Mouse (Mus musculus) testis, adult 2 months (tissue): ENCODE results near the gene Txndc8. TPM values are rescaled to one million over a fixed set of nuclear protein-coding genes. Genes with fewer than 3 reads are reported as not detected.

Experiments
- H3K27ac ChIP-seq: fragments of 200-500 bp; 2 replicates; pipeline ENCODE4 v1.5.1; 2012; ENCODE audit warnings: low read depth, low read length; ENCODE audit not compliant: control insufficient read depth, insufficient read depth
- H3K27me3 ChIP-seq: fragments of 200-500 bp; 2 replicates; pipeline ENCODE4 v1.6.1; 2012; ENCODE audit warnings: mild to moderate bottlenecking, low read length, moderate library complexity; ENCODE audit not compliant: control insufficient read depth, insufficient read depth
- H3K36me3 ChIP-seq: fragments of 200-500 bp; 2 replicates; pipeline ENCODE4 v1.6.1; 2012; ENCODE audit warnings: mild to moderate bottlenecking, low read length; ENCODE audit not compliant: control insufficient read depth, insufficient read depth
- H3K4me1 ChIP-seq: fragments of 200-500 bp; 2 replicates; pipeline ENCODE4 v1.6.1; 2012; ENCODE audit warnings: low read length; ENCODE audit not compliant: control insufficient read depth, insufficient read depth
- H3K4me3 ChIP-seq: fragments of 200-500 bp; 2 replicates; pipeline ENCODE4 v1.5.1; 2012; ENCODE audit warnings: low read depth, mild to moderate bottlenecking, low read length, moderate library complexity, mixed read lengths; ENCODE audit not compliant: control insufficient read depth
- CTCF ChIP-seq: fragments of 200-500 bp; IDR thresholded peaks from 2 replicates; pipeline ENCODE4 v1.5.1; 2012; ENCODE audit warnings: low read depth, mild to moderate bottlenecking, inconsistent platforms, low read length, moderate library complexity; ENCODE audit not compliant: control insufficient read depth, insufficient read depth, insufficient replicate concordance
- POLR2A ChIP-seq: fragments of 200-500 bp; IDR thresholded peaks from 2 replicates; pipeline ENCODE4 v1.6.1; 2012; ENCODE audit warnings: low read depth, mild to moderate bottlenecking, inconsistent platforms, low read length, moderate library complexity; ENCODE audit not compliant: control insufficient read depth
- polyA plus RNA-seq: library from polyadenylated mRNA; depleted of rRNA; stranded (reverse); fragments of >200 nt; gene quantifications from 2 replicates; pipeline ENCODE4 v1.2.3, GENCODE M21; 2012

The Txndc8 gene
- polyA plus RNA-seq, 1 experiment = 412 TPM

- no peak overlapping the region for H3K4me3 ChIP-seq
- H3K27ac ChIP-seq = no peak overlapping the region
- no peak for TF ChIP-seq POLR2A
- TF ChIP-seq CTCF = no peak
Measured at GRCm38 (mm10) chr4:57970285-57970684, 38.6 kb downstream of the Txndc8 start.

DNA sequence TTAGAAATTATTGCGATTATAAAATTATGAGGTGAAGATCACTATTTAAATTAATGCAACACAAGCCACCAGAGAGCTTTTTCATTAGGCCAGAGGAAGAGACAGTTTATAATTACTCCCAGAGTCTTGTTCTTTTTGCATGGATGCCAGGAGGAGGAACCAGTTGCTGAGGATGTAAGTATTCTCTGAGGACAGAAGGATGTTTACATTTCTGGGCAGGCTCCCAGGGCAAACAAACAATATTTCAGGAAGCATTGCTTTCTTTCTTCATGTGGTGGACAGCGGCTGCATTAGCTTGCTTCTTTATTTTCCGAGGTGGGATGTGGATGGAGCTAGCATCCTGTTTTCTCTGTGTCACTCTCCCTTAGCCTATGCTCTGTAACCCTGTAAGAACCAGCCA, 41.7 kb downstream of the Txndc8 start:
- H3K4me1 ChIP-seq = no peaks in the 10 kb centered on the region
- TF ChIP-seq CTCF (no peak), POLR2A (no peak)
- no peak overlapping the region for H3K27ac ChIP-seq
- H3K4me3 ChIP-seq = no peak overlapping the region
- H3K36me3 ChIP-seq = no peaks in the 10 kb centered on the region
- no peaks in the 10 kb centered on the region for H3K27me3 ChIP-seq

More at GRCm38 (mm10) chr4:57970285-57970684, 38.6 kb downstream of the Txndc8 start:
- Histone ChIP-seq H3K36me3 (no peaks in the 10 kb centered on the region), H3K27me3 (no peaks in the 10 kb centered on the region), H3K4me1 (no peaks in the 10 kb centered on the region)

DNA sequence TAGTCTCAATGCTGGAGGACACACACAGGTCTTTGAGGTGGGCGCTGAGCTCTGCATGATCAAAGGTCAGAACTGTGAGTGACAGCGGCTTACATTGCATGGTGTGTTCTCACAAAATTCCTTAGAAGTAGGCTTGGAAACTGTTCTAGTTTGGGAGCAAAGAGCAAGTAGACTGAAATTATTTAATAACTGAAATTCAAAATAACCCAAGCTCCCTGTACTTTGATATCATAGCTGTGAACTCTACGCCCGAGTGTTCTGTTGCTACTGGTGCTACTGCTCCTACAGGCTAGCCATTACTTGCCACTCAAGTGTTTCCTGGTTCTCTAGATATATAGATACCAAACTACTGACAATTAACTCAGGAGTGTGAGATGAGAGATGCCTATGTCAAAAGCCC, 43.4 kb downstream of the Txndc8 start:
- H3K36me3 ChIP-seq = no peaks in the 10 kb centered on the region
- no peak overlapping the region for H3K4me3 ChIP-seq
- H3K4me1 ChIP-seq = no peaks in the 10 kb centered on the region
- no peaks in the 10 kb centered on the region for H3K27me3 ChIP-seq
- TF ChIP-seq CTCF (no peak), POLR2A (no peak)
- H3K27ac ChIP-seq = no peak overlapping the region

DNA sequence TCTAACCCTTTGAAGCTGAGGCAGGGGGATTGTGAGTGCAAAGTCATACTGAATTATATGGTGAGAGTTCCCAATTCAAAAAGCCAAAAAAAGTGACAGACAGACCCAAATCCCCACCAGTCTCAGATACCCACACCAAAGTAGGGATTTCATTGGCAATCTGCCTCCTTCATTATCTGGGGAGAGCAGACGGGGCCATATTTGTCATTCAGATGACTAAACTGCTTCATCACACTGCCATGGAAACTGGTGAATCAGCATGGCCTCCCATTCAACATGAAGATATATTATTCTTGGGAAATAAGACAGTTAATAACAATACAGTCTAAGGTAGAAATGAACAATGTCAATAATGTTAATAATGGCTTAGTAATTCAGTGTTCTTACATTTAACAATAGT, 44.8 kb downstream of the Txndc8 start:
- no peaks in the 10 kb centered on the region for H3K4me1 ChIP-seq
- H3K36me3 ChIP-seq = no peaks in the 10 kb centered on the region
- no peaks in the 10 kb centered on the region for H3K27me3 ChIP-seq
- no peak for TF ChIP-seq CTCF
- no peak for TF ChIP-seq POLR2A
- H3K4me3 ChIP-seq = no peak overlapping the region
- no peak overlapping the region for H3K27ac ChIP-seq

DNA sequence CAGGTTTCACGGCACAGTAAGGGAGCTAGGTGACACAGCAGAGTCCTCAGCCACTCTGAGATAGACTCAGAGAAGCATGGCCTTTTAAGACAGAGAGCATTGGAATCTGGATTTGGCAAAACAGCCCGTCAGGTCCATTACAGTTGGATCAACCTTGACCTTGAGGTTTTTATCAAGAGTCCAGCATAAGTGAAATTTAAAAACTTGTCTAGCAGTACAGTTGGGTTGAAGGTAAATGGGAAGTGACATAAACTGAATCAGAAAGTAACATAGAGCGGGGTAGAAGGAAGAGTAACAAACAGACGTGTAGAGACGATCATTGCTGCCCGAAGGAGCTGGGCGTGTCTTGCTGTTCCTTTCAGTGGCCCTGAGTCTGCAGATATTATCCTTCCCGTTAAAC, 49.9 kb downstream of the Txndc8 start:
- H3K27ac ChIP-seq = peak overlapping the region; percentile 34; the same call in 1 of the 2 replicates
- H3K36me3 ChIP-seq = no peaks in the 10 kb centered on the region
- peaks cover 13% of the 10 kb centered on the region for H3K4me1 ChIP-seq
- H3K4me3 ChIP-seq = no peak overlapping the region
- no peaks in the 10 kb centered on the region for H3K27me3 ChIP-seq
- TF ChIP-seq CTCF = no peak
- TF ChIP-seq POLR2A = no peak

DNA sequence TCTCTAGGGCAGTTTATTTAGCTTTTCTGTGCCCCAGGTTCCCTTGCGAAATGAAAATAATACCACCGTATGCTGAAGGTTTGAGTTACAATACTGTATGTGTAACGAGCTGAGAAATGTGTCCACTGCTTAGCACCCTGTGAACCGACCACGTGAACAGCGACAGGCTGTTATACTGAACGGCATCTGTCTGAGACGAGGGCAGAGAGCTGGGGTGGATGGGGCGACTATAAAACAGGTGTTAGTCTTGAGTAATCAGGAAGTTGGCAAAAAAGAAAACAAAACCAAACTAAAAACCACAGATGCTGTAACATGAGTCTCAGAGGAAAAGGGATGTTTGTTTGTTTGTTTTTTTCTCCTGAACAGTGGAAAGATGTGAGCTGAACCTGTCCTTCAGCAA, 50.8 kb downstream of the Txndc8 start:
- Histone ChIP-seq H3K27ac (no peak overlapping the region), H3K36me3 (no peaks in the 10 kb centered on the region)
- TF ChIP-seq CTCF (no peak), POLR2A (no peak)

DNA sequence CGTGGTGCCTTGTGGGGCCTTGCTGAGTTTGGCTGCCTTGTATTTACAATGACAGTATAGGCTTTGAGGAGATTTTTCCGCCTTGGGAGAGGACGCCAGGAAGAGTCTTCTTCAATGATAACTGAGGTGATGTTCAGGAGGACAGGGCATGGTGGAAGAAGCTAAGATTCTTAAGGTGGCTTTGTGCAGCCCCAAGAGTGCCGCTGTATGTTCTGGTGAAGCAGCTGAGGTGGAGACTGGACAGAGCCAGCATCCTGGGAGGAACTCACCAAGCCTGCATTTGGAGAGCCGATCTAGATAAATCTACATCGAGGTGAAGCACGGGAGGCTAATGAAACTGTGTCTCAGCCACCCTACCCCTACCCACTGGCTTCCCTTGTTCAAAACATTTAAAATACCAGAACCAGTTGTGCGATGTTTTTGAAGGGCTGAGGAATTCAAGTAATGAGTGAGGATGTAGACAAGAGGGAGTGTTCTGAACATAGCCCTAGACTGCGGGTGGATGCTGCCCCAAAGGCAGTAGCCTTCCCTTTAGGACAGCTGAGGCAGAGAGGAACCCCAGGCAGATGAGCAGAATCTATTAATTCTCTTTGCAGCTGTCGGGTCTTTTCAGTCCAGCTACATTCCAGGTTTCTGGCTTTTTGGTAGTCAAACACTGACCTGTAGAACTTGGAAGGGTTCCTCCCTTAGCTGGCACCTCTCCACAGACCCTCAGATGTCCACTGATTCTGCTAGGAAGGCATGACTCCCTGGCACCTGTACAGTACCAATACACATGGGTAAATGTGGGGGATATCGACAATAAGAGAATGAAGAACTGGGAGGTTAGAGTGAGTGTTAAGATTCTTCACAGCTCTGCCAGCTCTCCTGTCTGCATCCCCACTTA, 51.5 kb downstream of the Txndc8 start:
- H3K4me1 ChIP-seq = peaks cover 13% of the 10 kb centered on the region
- peak overlapping the region; percentile 90 for H3K4me3 ChIP-seq
- H3K27me3 ChIP-seq = no peaks in the 10 kb centered on the region
- peak overlapping the region; percentile 96 for H3K27ac ChIP-seq
- no peaks in the 10 kb centered on the region for H3K36me3 ChIP-seq
- TF ChIP-seq CTCF (no peak), POLR2A (no peak)

More for the DNA sequence above, 50.8 kb downstream of the Txndc8 start:
- no peaks in the 10 kb centered on the region for H3K27me3 ChIP-seq
- no peak overlapping the region for H3K4me3 ChIP-seq
- H3K4me1 ChIP-seq = peaks cover 13% of the 10 kb centered on the region
